Mouse (Mus musculus) G1E-ER4 (cell line): ENCODE data around the gene Stk11. TPM values are rescaled to one million over a fixed set of nuclear protein-coding genes. Genes with fewer than 3 reads are reported as not detected.

Source experiments
- GATA1 ChIP-seq: IDR thresholded peaks from one replicate; pipeline ENCODE4 v1.8.0; 2012; ENCODE audit warnings: low read length, inconsistent platforms
- polyA plus RNA-seq: library from polyadenylated mRNA; stranded (reverse); fragments of >175 nt; gene quantifications from 2 replicates; pipeline ENCODE4 v1.2.3, GENCODE M21; 2012

The Stk11 gene
- polyA plus RNA-seq, 1 experiment: 140 TPM

DNA sequence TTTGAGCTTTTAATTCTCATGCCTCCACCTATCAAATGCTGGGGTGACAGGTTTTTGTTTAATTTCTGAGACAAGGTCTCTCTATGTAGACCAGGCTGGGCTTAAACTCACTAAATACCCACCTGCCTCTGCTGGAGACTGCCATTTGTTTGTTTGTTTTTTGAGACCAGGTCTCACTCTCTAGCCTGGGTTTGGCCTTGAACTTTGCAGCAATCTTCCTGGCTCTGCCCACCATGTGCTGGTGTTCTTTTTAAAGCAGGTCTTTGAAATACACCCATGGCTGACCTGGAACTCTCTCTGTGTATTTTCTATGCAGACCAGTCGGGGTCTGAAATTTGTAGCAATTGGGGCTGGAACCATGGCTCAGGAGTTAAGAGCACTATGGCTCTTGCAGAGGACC is 20.0 kb downstream of the Stk11 start:
- no peak for TF ChIP-seq GATA1

DNA sequence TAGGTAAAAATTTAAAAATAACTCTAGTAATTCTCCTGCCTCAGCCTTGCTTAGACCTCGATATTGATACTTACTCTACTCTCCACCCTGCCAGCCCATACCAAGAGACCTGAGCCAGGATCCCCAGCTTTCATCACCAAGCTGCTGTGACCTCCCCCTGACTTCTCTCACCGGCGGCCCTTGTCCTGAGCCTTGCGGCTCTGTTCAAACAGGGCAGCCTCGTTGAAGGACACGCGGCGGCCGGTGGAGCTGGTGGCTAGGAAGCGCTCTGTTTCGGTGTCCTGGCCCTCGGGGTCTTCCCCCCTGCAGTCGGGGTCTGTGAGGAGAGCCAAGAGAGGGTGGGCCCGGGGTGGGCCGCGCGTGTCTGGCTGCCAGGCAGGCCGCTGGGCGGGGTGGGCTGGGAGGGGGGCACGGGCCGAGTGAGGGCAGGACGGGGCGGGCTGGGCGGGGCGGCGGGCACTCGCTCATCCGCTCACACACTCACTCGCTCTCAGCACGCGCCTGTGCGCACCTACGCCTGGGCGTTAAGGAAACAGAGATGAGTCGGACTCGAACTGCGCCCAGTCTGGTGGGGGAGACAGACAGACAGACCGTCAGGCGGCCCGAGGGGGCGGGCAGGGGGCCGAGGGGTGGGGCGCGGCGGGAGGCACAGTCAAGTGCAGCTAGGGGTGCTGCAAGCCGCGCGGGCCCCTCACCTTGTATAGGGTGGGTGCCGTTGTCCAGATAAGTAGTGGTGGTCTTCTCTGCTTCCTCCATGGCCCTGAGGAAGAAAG is 20.8 kb downstream of the Stk11 start:
- TF ChIP-seq GATA1: no peak

DNA sequence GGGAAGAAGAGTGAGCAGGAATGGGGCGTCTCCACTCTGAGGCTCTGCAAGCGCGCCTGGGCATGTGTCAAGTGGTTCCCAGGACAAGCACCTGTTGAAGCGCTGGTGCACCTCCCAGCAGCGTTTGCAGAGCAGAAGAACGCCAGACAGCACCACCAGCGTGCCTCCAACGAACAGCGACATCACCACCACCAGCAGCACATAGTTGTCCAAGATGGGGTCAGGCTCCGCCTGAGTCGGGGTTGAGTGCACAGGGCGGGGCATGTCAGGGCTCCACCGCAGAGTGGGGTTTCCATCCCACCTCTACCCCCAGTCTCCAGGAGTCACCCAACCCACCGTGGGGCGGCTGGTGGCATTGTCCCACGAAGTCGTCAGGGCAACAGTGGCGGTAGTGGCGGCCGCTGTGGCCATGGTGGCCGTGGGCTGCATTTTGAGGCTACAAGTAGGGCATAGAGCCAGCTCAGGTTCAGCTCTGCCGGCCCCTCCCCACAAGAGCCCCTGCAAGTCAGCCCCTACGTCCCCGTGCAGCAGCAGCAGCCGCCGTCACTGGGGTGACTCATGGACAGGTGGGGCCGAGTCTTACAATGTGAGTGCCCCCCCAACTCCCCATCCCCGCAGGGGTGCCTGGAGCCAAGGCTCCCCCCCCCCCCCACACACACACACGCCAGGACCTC is 21.5 kb downstream of the Stk11 start:
- no peak for TF ChIP-seq GATA1

DNA sequence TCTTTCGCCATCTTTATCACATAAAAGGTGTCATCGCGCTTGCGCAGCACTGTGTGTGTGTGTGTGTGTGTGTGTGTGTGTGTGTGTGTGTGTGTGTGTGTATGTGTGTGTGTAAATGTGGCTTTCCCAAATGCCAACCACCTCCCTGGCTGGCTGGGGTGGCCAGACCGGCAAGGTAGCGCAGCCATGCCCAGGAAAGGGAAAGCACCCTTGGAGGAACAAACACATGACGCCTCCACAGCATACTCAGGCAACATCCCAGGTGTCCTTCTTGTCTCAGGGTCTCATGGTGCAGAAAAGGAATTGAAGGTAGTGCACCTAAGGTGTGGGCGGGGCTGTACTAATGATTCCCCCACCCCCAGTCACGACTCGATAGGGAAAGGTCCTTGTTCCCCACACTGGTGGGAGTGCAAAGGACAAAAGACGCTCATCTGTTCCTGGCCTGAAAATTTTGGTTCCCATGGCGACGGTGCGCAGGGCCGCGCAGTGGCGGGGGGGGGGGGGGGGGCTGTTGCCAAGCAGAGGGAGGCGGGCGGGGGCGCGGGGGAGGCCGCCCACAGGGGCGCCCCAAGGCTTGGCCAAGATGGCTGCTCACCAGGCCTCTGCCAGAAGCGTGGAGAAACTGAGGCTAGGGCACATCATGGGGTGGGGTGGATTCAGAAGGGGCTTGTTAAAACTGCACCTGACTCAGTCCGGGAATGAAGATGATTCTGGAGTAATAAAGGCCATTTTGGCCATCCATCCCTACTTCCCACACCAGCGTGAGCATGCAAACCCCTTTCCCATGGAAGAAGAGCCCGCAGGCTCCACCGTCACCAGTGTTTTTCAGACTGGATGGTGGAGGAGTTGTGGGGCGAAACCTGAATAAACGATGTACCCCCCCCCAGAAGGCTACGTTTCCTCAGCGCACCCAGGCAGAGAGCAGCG is 22.3 kb downstream of the Stk11 start:
- TF ChIP-seq GATA1: no peak

DNA sequence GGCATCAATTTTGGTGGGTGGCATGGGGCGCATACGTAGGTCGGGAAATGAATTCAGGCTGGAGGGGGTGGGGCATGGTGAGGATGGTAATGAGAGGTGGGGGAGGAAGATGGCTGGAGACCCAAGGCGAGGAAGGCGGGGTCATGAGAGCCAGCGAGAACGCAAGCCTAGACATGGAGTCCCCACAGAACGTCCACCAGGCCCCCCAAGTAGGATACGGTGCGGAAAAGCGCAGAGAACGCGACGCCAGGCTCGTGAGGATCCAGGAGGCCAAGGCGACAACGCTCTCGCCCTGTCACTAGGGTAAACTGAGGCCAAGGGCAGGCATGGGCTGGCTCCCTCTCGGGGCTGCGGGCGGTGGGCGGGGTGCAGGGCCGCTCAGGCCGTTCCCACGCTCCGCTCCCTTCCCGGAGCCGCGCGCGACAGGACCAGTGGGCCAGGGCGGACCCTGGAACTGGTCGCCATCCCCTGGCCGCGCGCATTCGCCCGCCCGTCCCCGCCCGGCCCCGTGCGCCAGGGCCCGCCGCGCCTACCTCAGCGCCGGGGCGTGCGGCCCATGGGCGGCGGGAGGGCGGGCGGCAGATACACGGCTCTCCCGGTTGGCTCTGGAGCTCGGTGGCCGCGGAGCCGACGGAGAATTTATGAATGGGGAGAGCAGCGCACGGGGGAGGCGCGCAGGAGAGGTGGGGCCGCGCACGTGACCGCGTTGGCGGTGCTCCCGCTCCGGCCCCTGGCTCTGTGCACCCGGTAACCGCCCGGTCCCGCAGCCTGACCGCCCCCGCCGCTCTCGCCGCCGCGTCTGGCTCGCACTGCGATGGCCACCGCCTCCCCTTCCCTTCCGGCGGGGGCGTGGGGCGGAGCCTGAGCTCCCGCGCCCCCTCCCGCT is 23.2 kb downstream of the Stk11 start, which contains the start of gene Atp5d:
Gene Atp5d (plus strand): TSS at position 80 of the 886 bp plus-strand sequence.
- no peak for TF ChIP-seq GATA1

DNA sequence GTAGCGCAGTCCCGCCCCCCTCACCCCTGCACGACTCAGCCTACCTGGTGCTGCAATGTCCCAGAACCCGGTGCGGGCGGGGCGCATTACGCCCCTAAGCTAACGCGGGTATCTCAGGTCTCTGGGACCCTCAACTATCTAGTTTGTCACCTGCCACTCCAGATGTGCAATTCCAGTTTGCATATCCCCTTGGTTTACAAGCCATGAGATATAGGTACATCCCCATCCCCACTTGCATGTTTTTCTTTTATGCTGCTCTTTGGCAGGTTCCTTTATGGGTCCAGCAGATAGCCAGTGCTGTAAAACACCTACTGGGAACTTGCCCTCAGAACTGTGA is 23.8 kb downstream of the Stk11 start:
- TF ChIP-seq GATA1: no peak

GRCm38 (mm10) chr10:80139975-80140665 is 24.5 kb downstream of the Stk11 start:
- TF ChIP-seq GATA1: no peak

- no peak for TF ChIP-seq GATA1
Measured at GRCm38 (mm10) chr10:80140666-80141035, 25.0 kb downstream of the Stk11 start, which contains the start of gene Cbarp. TSS of gene Cbarp (minus strand) at chr10:80140835.

GRCm38 (mm10) chr10:80141243-80141642 is 25.6 kb downstream of the Stk11 start:
- no peak for TF ChIP-seq GATA1

DNA sequence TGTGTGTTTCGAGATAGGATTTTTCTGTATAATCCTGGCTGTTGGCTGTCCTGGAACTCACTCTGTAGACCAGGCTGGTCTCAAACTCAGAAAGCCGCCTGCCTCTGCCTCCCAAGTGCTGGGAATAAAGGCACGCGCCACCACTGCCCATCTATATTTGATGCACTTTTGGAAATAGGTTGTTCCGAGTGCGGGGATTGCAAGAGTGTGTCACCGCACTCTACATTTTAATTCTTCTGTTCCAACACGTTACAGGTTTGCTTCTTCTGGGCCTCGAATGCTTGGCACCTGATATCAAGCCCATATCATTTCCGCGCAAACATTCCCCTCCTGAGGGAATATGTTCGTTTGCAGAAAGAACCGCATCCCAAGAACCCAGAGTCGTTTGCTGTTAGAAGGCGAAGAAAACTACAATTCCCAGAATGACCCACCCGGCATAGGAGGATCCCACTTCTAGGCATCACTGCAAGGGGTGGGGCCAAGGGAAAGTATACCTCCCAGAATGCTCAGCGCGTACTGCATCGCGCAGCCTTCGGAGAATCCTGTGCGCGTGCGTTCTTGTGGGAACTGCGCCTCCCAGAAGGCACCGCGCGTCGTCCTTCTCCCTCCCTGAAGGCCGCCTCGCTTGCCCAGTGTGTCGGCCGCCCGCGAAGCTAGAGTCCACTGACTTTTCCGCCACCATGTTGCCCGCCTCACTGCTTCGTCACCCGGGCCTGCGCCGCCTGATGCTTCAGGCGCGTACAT is 26.4 kb downstream of the Stk11 start:
- TF ChIP-seq GATA1: no peak

- no peak for TF ChIP-seq GATA1
Measured at GRCm38 (mm10) chr10:80142530-80142925, 26.9 kb downstream of the Stk11 start.

GRCm38 (mm10) chr10:80143664-80144063 is 28.1 kb downstream of the Stk11 start:
- no peak for TF ChIP-seq GATA1

GRCm38 (mm10) chr10:80144159-80144558 is 28.6 kb downstream of the Stk11 start:
- TF ChIP-seq GATA1: no peak
